Mouse (Mus musculus): ENCODE data around the gene Srsf6. TPM values are rescaled to one million over a fixed set of nuclear protein-coding genes. Genes with fewer than 3 reads are reported as not detected.
A peak's percentile ranks its signal among the peaks of the same experiment; 100 is the strongest.

The Srsf6 gene
- total RNA-seq, 1 experiment from 2014 or later, result 208 TPM

DNA sequence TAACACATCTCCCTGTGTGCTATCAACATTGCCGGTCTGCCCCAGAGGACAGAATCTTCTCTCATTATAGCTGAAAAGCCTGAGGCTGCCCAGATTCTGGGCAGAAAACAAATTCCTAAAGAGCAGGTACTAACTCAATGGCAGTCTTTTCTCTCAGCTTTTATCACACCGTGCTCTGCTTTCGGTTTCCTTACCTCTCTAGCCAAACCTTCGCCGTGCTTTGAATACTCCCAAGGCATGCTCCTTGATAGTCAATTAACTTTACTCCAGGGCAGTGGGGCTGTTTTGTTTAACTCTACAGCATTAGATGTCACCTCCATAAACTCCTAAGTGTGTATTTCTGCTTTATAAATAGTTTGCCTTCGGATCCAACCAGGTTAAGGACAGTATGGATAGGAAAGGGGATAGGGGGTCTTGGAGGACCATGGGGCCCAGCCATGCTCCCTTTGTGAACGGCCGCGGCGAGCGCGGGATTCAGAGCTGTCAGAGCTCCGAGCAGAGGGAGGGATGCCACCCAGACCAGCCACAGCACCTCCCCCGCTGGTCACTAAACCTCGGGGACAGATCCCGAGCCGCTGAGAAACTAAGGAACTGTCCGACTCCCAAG, 709 bp upstream of the Srsf6 start:
- ATAC-seq (ENCODE audit: extremely low read depth, insufficient number of reproducible peaks, low FRiP score, poor library complexity, severe bottlenecking), result no peak

DNA sequence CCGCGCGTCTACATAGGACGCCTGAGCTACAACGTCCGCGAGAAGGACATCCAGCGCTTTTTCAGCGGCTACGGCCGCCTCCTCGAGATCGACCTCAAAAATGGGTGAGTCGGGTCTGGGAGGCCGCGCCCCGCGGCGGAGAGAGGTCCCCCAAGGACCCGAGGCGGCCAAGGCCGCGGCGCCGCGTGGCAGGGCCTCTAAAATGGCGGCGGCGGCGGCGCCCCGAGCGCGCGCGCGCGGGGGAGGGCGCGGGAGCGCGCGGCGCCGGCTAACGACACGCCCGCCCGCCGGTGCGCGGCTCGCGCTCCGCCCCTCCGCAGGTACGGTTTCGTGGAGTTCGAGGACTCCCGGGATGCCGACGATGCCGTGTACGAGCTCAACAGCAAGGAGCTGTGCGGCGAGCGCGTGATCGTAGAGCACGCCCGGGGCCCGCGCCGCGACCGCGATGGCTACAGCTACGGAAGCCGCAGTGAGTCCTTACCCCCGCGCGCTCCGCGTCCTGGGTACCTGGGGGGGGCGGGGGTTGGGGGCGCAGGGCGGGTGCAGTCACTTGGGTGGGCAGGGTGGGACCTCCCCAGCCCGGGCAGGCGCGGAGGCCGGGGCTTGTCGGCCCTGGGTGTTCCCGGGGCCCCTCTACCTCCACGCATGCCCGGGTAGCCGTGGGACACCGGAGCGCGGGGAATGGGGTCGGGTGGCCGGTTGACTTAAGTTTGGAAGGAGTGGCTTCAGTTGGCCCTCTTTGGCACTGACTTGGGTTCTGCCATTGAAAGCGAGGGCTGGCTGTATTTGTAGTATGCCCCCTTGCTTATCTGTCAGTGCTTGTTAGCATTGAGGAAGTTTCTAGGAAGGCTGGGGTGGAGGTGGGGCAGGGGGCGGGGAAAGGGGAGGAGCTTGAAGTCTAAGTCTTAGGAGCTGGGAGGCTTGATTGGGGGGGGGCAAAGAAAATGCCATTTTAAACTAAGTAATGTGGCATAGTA, 634 bp downstream of the Srsf6 start:
- ATAC-seq (ENCODE audit: extremely low read depth, insufficient number of reproducible peaks, low FRiP score, poor library complexity, severe bottlenecking), result peak; percentile 18; the same call in 1 of the 2 replicates

DNA sequence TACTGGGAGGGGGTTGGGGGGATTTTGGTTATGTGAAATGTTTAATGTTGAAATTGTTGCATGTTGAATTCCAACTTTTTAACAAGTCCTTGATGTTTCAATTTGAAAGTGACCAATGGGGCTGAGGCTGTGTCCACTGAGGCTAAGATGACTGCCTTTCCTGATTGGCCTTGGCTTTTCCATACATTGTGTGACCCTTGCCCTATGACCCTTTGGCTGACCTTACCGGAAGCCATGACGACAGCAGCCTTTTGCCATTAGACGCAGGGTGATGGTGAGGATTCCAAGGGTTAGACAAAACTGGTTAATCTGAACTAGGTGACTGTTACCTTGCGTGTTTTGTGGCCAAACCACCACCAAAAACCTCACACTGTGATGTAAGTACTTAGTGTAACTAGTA, 1.4 kb downstream of the Srsf6 start:
- ATAC-seq (ENCODE audit: extremely low read depth, insufficient number of reproducible peaks, low FRiP score, poor library complexity, severe bottlenecking), result no peak

DNA sequence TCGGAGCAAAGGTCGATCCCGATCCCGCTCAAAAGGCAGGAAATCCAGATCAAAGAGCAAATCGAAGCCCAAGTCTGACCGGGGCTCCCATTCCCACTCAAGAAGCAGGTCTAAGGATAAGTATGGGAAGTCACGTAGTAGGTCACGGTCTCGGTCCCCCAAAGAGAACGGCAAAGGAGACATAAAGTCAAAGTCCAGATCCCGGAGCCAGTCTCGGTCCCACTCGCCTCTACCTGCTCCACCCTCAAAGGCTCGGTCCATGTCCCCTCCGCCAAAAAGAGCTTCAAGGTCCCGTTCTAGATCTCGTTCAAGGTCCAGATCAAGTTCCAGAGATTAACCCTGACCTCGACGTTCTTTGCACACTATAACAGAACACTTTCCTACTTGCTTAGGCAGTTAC, 3.1 kb downstream of the Srsf6 start:
- ATAC-seq (ENCODE audit: extremely low read depth, insufficient number of reproducible peaks, low FRiP score, poor library complexity, severe bottlenecking), result no peak

DNA sequence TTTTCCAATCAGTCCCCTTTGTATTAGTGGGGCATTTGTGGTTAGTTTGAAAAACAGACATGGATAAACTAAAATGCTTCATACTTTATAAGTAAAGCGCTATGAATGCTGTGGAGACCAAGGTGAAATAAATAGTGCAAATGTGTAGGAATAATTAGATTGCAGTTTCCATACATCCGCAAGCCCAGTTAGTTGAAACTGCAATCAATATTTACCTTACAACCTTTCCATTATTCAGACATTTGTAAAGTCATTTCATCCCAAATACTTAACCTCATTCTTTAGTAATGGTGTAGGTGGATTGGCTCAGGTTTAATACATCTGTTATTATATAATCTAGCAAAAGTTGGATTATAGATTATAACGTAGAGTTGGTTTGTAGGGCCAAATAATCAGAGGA, 4.4 kb downstream of the Srsf6 start:
- no peak for ATAC-seq (ENCODE audit: extremely low read depth, insufficient number of reproducible peaks, low FRiP score, poor library complexity, severe bottlenecking)

DNA sequence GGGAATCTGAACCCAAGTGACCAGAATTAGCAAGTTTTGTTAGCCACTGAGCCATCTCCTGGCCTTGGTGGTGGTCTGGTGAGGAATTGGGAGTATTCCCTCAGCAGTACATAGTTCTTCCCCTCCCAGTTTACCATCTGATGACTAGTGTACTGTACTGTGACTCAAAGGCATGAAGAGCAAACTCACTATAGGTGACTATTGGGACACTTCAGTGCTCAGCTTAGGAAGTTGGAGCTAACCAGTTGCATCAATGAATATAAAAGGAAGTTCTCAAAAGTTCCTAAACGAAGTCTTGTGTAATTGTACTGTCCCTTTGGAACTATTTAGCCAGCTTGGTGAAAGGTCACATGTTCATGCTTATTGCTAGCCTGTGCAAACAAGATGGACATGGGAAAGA, 8.2 kb downstream of the Srsf6 start:
- no peak for ATAC-seq (ENCODE audit: extremely low read depth, insufficient number of reproducible peaks, low FRiP score, poor library complexity, severe bottlenecking)

DNA sequence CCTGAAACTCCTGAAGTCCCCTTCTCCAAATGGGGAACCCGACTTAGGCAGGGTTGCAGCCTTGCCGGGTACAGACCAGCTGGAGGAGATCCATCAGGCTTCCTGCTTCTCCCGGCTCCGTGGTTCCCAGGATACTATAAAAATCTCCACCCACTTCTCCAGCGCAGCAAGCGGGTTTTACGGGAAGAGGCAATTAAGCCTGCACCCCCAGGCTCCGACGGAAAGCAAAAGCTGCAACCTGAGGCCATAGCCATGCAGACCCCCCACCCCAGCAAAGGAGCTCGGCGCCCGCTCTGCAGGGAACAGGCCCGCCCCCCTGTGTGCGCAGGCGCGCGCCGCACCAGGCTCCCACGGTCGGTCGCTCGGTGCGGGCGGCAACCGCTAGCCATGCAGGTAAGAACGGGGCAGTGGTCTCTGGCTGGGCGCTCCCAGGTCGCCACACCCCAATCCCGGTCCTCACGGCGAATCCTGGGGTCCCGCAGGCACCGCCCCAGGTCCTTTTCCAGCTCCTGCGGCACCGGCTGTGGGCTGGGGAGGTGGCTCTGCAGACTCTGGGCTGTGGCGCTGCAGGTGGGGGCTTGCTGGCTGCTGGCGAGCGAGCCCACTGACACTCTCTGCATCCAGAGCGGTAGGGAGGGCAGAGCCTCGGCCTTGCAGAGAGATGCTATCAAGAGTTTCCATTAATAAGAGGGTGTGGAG, 12.0 kb downstream of the Srsf6 start, which contains the start of gene L3mbtl1:
Gene L3mbtl1 (plus strand): TSS at position 325 of the 699 bp plus-strand sequence.
- no peak for ATAC-seq (ENCODE audit: extremely low read depth, insufficient number of reproducible peaks, low FRiP score, poor library complexity, severe bottlenecking)

DNA sequence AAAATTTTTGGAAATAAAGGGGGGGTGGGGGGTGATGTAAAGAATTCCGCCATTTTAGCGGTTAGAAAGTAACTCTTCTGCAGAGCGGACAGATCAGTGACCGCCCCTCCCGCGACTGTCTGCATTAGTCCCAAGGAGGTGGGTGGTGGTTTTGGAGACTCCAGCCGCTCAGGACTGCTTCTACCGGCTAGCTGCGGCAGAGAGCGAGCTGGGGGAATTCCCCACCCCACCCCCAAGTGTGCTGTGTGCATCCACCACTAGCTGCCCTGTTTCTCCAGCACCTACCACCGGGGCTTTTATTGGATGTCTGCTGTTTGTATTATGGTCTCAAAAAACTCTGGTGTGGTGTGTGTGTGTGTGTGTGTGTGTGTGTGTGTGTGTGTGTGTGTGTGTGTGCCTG, 12.6 kb downstream of the Srsf6 start:
- ATAC-seq (ENCODE audit: extremely low read depth, insufficient number of reproducible peaks, low FRiP score, poor library complexity, severe bottlenecking), result no peak

DNA sequence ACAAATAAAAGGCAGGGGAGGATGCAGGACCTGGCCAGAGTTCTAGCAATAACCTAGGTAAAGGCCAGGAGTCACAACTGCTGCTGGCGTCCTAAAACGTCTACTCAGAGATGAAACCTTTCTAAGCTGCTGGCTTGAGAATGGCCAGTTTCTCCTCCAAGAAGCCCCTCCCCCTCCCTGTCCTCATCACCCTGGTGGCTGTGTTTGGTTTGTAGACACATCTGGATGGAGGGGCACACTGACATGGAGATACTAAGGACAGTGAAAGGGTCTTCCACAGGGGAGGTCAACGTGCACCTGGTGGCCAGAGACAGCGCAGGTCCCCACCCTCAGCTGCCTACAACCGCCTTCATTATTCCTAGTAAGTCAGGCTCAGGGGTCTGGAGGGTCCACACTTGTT, 15.6 kb downstream of the Srsf6 start:
- ATAC-seq (ENCODE audit: extremely low read depth, insufficient number of reproducible peaks, low FRiP score, poor library complexity, severe bottlenecking), result no peak

DNA sequence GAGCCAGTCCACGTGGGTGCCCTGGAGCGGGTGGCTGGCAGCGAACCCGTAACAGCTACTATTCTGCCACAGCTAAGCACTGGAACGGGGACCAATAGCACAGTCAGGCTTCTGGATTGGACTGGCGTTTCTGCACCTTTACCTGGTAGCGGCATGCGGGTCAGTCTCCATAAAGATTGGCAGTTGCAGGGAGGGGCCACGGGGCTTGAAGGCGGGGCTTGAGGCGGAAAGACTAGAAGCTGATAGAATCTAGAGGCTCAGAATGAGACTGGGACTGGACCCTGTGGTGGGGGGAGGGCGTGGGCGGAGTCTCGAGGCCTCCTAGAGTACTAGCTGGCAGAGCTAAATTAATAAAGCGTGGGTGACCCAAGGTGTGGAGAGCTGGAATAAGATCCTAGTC, 16.4 kb downstream of the Srsf6 start:
- no peak for ATAC-seq (ENCODE audit: extremely low read depth, insufficient number of reproducible peaks, low FRiP score, poor library complexity, severe bottlenecking)

DNA sequence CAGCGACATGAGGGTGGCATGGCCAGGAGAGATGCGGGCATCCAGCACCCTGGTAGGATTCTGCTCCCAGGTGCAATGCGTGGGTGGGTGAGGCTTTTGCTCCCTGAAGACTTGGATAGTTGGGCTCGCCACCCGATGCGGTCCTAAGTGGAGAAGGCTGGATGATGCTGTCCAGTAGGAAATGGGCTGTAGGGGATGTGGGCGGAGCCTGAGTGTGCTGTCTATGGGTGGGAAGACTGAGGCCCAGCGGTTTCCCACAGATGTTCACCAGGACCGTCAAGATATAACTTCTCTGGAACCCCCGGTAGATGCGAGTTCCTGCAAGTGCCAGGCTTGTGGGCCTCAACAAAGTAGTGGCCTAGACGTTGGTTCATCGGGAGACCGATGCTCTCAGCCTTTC, 16.9 kb downstream of the Srsf6 start:
- ATAC-seq (ENCODE audit: extremely low read depth, insufficient number of reproducible peaks, low FRiP score, poor library complexity, severe bottlenecking), result no peak; the same call in 1 of the 2 replicates

DNA sequence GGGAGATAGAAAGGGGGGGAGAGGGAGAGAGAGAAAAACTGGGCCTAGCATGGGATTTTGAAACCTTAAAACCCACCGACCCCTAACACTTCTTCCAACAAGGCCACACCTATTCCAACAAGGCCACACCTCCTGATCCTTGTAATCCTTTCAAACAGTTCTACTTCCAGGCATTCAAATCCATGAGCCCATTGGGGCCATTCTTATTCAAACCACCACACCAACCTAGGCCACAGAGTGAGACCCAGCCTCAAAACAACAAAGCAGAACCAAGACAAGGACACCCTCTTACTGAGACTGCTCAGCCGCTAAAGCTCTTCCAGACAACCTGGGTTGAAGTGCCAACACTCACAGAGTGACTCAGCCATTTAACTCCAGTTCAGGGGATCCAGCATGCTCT, 19.4 kb downstream of the Srsf6 start:
- ATAC-seq (ENCODE audit: extremely low read depth, insufficient number of reproducible peaks, low FRiP score, poor library complexity, severe bottlenecking), result no peak

DNA sequence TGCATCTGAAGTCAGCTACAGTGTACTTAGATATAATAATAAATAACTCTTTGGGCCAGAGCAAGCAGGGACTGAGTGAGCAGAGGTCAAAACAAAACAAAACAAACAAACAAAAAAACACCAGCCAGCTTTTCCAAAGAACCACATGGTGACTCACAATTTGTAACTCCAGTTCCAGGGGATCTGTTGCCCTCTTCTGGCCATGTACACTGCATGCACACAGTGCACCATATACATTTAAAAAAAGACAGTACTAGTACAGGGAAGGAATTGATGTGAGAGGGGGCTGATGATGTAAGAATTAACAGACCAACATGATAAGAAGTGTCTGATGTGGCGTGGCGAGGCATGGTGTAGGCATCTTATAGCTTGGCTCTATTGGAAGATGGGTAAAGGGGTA, 25.5 kb downstream of the Srsf6 start:
- ATAC-seq (ENCODE audit: extremely low read depth, insufficient number of reproducible peaks, low FRiP score, poor library complexity, severe bottlenecking), result no peak

DNA sequence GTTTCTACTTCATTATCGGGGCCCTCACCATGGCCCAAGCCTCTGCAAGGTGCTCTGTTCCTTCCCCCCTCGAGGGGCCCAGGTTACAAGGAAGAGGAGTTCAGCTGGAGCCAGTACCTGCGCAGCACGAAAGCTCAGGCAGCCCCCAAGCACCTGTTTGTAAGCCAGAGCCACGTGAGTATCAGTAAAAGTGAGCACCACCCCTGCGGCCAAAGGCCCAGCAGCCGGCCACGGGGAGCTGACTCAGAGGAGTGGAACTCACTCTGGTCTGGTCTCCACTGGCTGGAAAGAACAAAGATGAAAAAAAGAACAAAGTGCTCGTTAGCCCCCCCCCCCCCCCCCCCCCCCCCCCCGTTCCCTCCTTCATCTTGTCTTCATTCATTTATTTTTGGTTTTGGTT, 30.0 kb downstream of the Srsf6 start:
- ATAC-seq (ENCODE audit: extremely low read depth, insufficient number of reproducible peaks, low FRiP score, poor library complexity, severe bottlenecking), result no peak

DNA sequence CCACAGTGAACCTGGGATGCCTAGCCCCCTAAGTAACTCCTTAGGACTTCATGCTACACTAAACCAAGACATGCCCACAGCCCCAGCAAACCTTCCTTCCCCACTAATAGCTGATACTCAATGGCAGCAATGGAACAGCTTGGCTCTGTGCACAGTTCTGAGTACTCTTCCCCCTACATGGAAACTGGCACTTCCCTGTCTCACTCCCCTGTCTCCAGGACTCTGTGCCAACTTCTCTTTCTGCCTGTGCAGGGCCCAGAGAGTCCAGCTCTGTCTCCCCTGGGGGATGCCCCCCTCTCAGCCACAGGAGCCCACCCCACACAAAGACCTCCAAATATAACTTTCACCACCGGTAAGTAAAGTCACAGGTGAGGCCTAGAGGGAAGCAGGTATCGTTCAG, 35.4 kb downstream of the Srsf6 start:
- ATAC-seq (ENCODE audit: extremely low read depth, insufficient number of reproducible peaks, low FRiP score, poor library complexity, severe bottlenecking), result no peak

DNA sequence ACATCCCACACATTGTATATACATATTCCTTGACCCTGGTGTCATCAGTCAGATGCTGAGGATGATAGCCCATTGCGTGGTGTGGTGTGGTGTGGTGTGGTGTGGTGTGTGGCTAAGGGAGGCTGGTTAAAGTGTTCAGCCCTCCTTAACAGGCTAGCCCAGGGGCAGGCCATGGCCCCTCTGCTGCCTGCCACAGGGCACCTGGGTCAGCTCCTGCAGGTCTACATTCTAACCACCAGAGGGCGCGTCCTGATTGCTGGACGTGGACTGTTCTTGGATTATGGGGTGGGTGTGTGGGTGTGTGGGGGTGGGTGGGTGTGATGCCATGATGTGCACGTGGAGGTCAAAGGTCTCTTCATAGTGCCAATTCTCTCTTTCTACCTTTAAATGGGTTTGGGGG, 37.0 kb downstream of the Srsf6 start:
- ATAC-seq (ENCODE audit: extremely low read depth, insufficient number of reproducible peaks, low FRiP score, poor library complexity, severe bottlenecking), result peak; percentile 45; the same call in 1 of the 2 replicates

DNA sequence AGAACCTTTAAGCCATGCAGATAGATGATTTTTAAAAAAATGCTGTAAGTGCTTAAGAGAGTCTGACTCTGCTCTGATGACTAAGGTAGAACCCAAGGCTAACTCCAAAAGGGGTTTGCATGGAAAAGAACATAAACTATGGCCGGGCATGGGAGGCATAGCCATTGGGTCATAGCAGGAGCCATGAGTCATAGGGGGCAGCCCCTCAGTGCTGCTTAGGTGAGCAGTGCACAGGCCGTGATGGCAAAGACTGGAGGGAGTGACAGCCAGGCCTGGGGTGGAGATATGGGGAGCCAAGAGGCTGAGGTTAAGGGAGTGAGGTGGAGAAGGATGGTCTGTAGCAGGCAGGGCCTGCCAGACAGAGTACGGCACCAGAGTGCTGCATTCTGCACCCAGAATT, 37.8 kb downstream of the Srsf6 start:
- no peak for ATAC-seq (ENCODE audit: extremely low read depth, insufficient number of reproducible peaks, low FRiP score, poor library complexity, severe bottlenecking)

DNA sequence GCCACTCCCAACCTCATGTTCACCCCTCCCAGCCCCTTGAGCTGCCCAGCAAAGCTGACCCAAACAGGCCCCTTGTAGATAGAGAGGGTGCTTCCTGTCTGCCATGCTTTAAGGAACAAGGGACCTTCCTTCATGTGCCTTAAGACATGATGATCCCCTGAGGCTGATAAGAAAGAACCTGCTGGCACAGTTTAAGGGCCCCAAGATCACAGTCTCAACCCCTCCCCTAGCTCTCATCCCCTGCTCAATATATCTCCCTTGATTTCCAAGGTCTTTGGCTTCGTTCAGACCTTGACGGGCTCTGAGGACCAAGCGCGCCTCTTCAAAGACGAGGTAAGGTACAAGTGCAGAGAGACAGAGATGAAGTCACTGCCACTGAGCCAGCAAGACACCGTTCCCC, 39.6 kb downstream of the Srsf6 start:
- ATAC-seq (ENCODE audit: extremely low read depth, insufficient number of reproducible peaks, low FRiP score, poor library complexity, severe bottlenecking), result no peak

DNA sequence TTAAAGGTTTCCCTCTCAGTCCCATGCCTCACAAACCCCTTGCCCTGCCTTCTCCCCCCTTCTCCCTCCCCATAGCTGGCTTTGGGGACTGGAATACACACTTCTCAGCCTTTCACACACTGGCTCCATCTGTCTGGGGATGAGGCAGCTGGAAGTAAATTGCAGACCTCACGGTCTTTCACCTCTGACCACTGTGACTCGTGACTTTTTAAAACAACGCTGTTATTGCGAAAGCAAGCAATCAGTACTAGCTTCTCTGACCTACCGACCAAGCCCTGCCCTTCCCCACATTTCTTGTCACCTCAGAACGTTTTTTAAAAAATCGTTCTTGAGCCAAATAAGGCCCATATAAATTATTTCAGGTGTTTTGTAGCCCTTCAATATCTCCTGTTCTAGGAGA, 41.4 kb downstream of the Srsf6 start:
- no peak for ATAC-seq (ENCODE audit: extremely low read depth, insufficient number of reproducible peaks, low FRiP score, poor library complexity, severe bottlenecking)

DNA sequence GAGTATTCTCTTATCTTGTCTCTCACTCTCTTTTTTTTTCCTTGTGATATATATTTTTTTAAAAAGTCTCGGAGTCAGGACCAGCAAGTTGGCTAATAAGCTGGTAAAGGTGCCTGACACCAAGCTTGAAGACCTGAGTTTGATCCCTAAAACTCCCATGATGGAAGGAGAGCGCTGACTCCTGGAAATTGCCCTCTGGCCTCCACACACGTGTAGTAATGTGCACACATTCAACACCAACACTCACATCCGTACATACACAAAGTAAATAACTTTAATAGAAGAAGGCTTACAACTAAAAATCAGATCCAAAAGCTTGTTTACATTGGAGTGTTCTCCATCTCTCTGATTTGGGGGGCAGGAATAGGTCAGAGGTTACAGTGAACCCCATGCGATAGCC, 41.9 kb downstream of the Srsf6 start:
- ATAC-seq (ENCODE audit: extremely low read depth, insufficient number of reproducible peaks, low FRiP score, poor library complexity, severe bottlenecking), result no peak
